Mouse (Mus musculus) spleen, embryonic (tissue): ENCODE results near the gene Dok1.

Experiments
- CTCF ChIA-PET: fragments of 350-600 bp; sonication (Branson Sonifier 250); formaldehyde crosslinking; loops from one replicate; lab custom pipeline; 2022; lab: Charles Lee

Gene Dok1

DNA sequence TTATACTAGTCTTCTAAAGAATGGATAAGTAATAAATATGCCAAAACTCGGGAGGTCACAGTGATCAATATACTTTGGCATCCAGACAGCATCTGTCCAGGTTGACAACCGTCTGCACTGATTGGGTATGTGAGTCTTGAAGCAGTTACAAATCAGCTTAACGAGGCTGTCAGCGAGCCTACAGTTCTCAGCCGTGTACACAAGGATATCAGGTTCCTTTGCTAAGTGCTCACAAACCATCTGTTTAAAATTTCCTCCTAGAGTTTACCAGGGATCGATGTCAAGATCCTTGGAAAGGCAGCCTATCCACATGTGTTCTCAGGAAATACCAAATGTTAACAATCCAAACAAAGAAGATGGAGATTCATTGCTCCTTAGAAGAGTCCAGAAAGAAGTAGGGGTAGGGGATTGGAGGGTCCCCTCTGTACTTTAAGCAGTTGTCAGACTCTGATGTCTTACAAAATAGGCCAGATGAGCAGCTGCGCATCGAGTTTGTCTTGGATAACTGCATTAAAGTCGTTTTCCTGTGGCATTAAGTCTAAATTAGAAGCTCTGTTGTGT is 45.8 kb downstream of the Dok1 start:
- CTCF ChIA-PET: interaction anchor here (0.6 kb wide), 1 partner anchor 86 kb away, joined by 3 read pairs; no protein-coding TSS in a partner anchor
